Mouse (Mus musculus) neural tube, embryonic 12.5 days (tissue): Measurements from ENCODE around the gene Arhgef11. TPM values are rescaled to one million over a fixed set of nuclear protein-coding genes. Genes with fewer than 3 reads are reported as not detected.
A peak's percentile ranks its signal among the peaks of the same experiment; 100 is the strongest.

Experiments used
- ATAC-seq: fragments of 200-750 bp; cut with Nextera tagmentation; 2 replicates; pipeline ENCODE4 v1.8.0; 2017; ENCODE audit warnings: low read depth, mild to moderate bottlenecking, moderate TSS enrichment, moderate library complexity; ENCODE audit not compliant: low FRiP score
- H3K27ac ChIP-seq: fragments of 300-500 bp; sonication (generic); 2 replicates; pipeline ENCODE4 v1.5.1; 2016
- H3K27me3 ChIP-seq: fragments of 300-500 bp; sonication (generic); replicated peaks from 2 replicates; pipeline ENCODE4 v1.6.1; 2016; ENCODE audit warnings: mild to moderate bottlenecking
- H3K36me3 ChIP-seq: fragments of 300-500 bp; sonication (generic); 2 replicates; pipeline ENCODE4 v1.6.1; 2016; ENCODE audit warnings: mild to moderate bottlenecking
- H3K4me1 ChIP-seq: fragments of 300-500 bp; sonication (generic); 2 replicates; pipeline ENCODE4 v1.6.1; 2016
- H3K4me2 ChIP-seq: fragments of 300-500 bp; sonication (generic); replicated peaks from 2 replicates; pipeline ENCODE4 v1.6.1; 2016; ENCODE audit warnings: mild to moderate bottlenecking
- H3K4me3 ChIP-seq: fragments of 300-500 bp; sonication (generic); 2 replicates; pipeline ENCODE4 v1.5.1; 2016
- H3K9ac ChIP-seq: fragments of 300-500 bp; sonication (generic); 2 replicates; pipeline ENCODE4 v1.6.1; 2016; ENCODE audit warnings: mild to moderate bottlenecking
- H3K9me3 ChIP-seq: fragments of 300-500 bp; sonication (generic); 2 replicates; pipeline ENCODE4 v1.6.1; 2016; ENCODE audit warnings: mild to moderate bottlenecking
- WGBS: fragments of 180-500 bp; shearing (Covaris S2); methylation state at CpG from one replicate; pipeline ENCODE4 v1.1.7; 2016; 5-methylcytosine and 5-hydroxymethylcytosine counted together
- polyA plus RNA-seq: library from polyadenylated mRNA; unstranded; fragments of >200 nt; fragmentation: Nextera tagmentation; extraction: Ambion mirVana; gene quantifications from 2 replicates; pipeline ENCODE4 v1.2.1, GENCODE M21; 2016

Gene Arhgef11
- polyA plus RNA-seq, 1 experiment from 2014 or later, result 27.1 TPM

DNA sequence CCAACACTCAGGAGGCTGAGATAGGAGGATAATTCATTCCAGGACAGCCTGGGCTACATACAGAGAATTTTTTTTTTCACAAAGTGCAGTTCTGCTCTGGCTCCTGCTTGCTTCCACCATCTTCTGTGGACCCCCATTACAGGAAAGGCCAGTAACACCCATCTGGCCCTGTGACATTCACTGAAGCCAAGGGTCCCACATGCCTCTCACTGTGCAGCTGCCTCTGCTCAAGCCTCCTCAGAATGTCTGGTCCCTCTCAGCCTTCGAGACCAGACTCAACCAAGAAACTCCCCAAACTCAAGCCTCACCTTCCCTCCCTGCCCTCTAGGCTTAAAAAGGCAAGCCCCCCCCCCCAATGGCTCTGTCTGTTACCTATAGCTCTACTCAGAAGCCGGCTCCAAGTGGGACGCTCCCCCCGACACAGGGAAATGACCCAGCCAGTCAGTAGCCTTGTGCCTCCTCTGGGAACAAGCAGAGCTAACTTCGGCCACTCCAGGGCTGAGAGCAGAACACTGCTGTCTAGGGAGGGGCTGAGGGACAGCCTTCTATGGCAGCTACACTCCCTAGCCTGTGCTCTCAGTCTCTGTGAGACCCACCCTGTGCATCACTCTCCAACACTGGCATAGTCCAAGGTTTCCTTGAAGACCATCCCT lies 148.4 kb downstream of the Arhgef11 start:
- 66% methylated on average over 5 of the region's 5 CpGs for WGBS
- Histone ChIP-seq H3K9me3 (no peaks in the 10 kb centered on the region), H3K9ac (no peak overlapping the region), H3K4me2 (no peak overlapping the region), H3K4me3 (no peak overlapping the region), H3K36me3 (no peaks in the 10 kb centered on the region), H3K27ac (no peak overlapping the region), H3K4me1 (peaks cover 19% of the 10 kb centered on the region), H3K27me3 (peaks cover 22% of the 10 kb centered on the region)
- ATAC-seq, result no peak

DNA sequence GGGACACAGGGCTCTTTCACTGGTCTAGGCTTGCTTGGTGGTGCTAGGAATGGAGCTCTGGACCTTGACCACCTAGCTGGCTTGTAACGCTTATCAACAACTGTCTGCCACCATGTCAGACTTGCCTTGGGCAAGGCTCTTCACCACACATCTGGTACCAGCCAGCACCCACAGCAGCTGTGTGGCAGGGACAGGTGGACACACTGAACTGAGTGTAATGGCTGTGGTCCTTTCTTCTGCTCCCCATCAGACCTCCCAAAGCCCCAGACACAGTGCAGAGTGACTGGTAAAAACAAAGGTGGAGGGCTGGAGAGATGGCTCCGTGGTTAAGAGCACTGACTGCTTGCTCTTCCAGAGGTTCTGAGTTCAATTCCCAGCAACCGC lies 148.9 kb downstream of the Arhgef11 start:
- ATAC-seq, result no peak
- WGBS, result 85% methylated on average over 3 of the region's 3 CpGs
- Histone ChIP-seq H3K9ac (no peak overlapping the region), H3K27me3 (peaks cover 22% of the 10 kb centered on the region), H3K9me3 (no peaks in the 10 kb centered on the region), H3K4me1 (peaks cover 19% of the 10 kb centered on the region), H3K4me3 (no peak overlapping the region), H3K36me3 (no peaks in the 10 kb centered on the region), H3K4me2 (no peak overlapping the region), H3K27ac (no peak overlapping the region)

DNA sequence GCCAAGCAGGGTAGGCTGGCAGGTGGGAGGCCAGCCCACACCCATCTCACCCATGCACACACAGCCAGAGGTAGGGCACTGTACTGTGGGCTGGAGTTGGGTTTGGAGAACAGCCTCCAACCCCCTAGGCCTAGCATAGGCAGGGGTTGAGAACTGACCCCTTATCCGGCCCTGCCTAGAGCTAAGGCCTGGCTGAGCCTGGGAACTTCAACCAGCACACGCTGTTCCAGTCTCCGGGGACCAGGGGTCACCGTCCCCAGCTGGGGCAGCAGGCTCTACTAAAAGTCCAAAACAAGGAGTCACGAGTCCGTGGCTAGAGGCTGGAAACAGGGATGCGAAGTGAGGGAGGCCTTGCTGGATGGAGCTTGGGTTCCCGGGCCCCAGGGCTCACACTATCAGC lies 150.4 kb downstream of the Arhgef11 start:
- Histone ChIP-seq H3K27me3 (peaks cover 25% of the 10 kb centered on the region), H3K27ac (no peak overlapping the region), H3K36me3 (no peaks in the 10 kb centered on the region), H3K9ac (no peak overlapping the region), H3K4me3 (no peak overlapping the region), H3K4me2 (peak overlapping the region; percentile 59), H3K4me1 (peaks cover 25% of the 10 kb centered on the region), H3K9me3 (no peaks in the 10 kb centered on the region)
- WGBS, result 72% methylated on average over 8 of the region's 8 CpGs
- ATAC-seq, result no peak

DNA sequence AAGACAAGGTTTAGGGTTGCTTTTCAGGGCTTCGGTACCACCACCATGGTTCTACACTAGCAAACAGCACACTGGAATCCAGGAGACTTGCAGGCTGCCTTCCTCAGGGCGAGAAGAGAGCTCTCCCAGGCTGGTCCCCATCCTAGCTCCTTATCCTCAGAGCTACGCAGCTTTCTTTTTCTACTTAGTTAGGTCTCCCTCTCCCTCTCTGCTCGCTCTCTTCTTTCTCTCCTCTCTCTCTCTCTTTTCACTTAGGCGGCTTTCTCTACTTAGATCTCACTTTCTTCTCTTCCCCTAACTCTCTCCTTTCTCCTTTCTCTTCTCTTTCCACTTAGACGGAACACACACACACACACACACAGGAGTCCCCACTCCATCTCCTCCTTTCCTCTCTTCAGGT lies 151.1 kb downstream of the Arhgef11 start:
- 54% methylated on average over 6 of the region's 6 CpGs for WGBS
- Histone ChIP-seq H3K4me1 (peaks cover 19% of the 10 kb centered on the region), H3K27ac (no peak overlapping the region), H3K4me3 (peak overlapping the region; percentile 39), H3K9me3 (no peaks in the 10 kb centered on the region), H3K9ac (peak overlapping the region; percentile 29; the same call in 1 of the 2 replicates), H3K27me3 (peaks cover 25% of the 10 kb centered on the region), H3K4me2 (peak overlapping the region; percentile 59), H3K36me3 (no peaks in the 10 kb centered on the region)
- ATAC-seq, result no peak

DNA sequence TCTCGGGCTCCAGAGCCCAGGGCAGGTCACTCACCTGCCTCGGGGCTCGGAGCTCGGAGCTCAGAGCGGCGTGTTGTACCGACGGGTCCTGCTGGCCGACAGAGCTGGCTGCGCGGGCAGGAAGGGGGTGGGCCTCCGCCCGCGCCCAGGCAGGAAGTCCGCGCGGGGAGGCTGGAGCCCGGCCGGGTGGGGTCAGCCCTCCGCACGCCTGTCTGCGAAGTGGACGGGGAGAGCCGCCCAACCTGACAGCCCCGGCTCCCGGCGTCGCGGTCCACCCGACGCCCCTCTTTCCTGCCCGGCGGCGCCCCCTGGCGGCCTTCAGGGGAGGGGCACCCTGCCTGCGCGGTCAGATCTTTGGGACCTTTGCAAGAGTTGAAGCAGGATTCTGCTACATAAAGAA lies 151.5 kb downstream of the Arhgef11 start:
- peak overlapping the region; percentile 39 for H3K4me3 ChIP-seq
- peaks cover 25% of the 10 kb centered on the region for H3K27me3 ChIP-seq
- ATAC-seq, result 0 out of 2 replicates have a peak, but pooled peaks have one; percentile 21
- WGBS, result 2% methylated on average over 35 of the region's 37 CpGs
- H3K4me1 ChIP-seq, result peaks cover 15% of the 10 kb centered on the region
- H3K27ac ChIP-seq, result no peak overlapping the region
- H3K9me3 ChIP-seq, result no peaks in the 10 kb centered on the region
- H3K9ac ChIP-seq, result peak overlapping the region; percentile 29; the same call in 1 of the 2 replicates
- no peaks in the 10 kb centered on the region for H3K36me3 ChIP-seq
- H3K4me2 ChIP-seq, result peak overlapping the region; percentile 59

DNA sequence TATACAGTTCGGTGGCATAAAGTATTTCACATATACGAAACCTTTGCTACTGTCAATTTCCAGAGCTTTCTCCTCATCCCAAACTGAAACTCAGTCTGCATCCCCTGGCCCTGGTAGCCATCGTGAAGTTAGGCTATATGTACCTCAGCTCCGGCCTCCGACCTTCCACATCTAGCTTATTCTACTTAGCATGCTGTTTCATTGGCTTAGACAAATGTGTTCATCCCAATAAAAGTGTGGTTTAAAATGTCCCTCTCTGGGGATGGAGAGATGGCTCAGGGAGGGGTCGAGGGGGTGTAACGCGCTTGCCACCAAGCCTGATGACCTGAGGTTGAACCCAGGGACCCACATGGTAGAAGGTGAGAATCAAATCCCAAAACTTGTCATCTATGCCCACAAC lies 152.1 kb downstream of the Arhgef11 start:
- no peak overlapping the region for H3K27ac ChIP-seq
- H3K4me3 ChIP-seq, result no peak overlapping the region
- H3K36me3 ChIP-seq, result no peaks in the 10 kb centered on the region
- H3K9me3 ChIP-seq, result no peaks in the 10 kb centered on the region
- H3K9ac ChIP-seq, result no peak overlapping the region
- peaks cover 9% of the 10 kb centered on the region; the same call in 1 of the 2 replicates for H3K4me1 ChIP-seq
- peaks cover 24% of the 10 kb centered on the region for H3K27me3 ChIP-seq
- no peak overlapping the region for H3K4me2 ChIP-seq
- 82% methylated on average over 8 of the region's 8 CpGs for WGBS
- no peak for ATAC-seq

DNA sequence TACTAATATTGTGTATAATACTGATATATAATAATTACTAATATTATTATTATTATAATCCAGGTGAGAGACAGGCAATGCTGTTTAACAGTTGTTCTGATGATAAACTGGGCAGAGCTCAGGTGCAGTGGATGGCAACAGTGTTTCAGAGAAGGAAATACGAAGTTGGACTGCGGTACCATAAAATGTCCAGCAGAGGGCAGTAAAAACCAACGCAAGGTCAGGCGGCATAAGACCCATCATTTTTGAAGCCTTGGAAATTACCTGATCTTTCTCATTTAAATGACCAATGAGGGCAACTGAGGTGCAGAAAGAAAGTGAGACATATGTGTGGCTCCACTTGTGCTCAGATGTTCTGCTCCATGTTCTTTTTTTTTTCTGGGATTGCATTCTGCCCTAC lies 152.9 kb downstream of the Arhgef11 start:
- H3K9ac ChIP-seq, result no peak overlapping the region
- no peak overlapping the region for H3K27ac ChIP-seq
- no peaks in the 10 kb centered on the region for H3K36me3 ChIP-seq
- no peak overlapping the region for H3K4me2 ChIP-seq
- no peak overlapping the region for H3K4me3 ChIP-seq
- no peaks in the 10 kb centered on the region for H3K9me3 ChIP-seq
- 2% methylated on average over 4 of the region's 4 CpGs for WGBS
- peaks cover 21% of the 10 kb centered on the region for H3K27me3 ChIP-seq
- peaks cover 11% of the 10 kb centered on the region; the same call in 1 of the 2 replicates for H3K4me1 ChIP-seq
- no peak for ATAC-seq

DNA sequence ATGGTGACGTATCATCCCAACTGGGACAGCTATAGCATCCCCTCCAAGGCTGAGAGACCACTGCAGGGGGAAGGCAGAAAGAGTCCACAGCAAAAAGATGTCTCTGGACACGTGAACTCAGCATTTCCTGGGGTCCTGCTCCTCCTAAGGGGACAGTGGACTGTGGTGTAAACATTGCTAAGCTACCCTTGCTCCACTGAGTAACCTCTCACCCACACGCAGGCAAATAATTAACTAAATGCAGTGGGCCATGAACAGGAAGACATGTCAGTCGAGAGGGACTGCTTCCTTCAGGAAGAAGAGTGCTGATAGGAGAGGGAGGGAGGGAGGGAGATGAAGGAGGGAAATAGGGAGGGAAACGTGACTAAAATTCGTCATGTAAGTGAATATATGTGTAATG lies 153.7 kb downstream of the Arhgef11 start:
- Histone ChIP-seq H3K4me2 (no peak overlapping the region), H3K4me3 (no peak overlapping the region), H3K27ac (no peak overlapping the region), H3K9ac (no peak overlapping the region), H3K9me3 (no peaks in the 10 kb centered on the region), H3K4me1 (peaks cover 19% of the 10 kb centered on the region; the same call in 1 of the 2 replicates), H3K27me3 (peaks cover 21% of the 10 kb centered on the region), H3K36me3 (no peaks in the 10 kb centered on the region)
- no peak for ATAC-seq
- 45% methylated on average over 6 of the region's 6 CpGs for WGBS

DNA sequence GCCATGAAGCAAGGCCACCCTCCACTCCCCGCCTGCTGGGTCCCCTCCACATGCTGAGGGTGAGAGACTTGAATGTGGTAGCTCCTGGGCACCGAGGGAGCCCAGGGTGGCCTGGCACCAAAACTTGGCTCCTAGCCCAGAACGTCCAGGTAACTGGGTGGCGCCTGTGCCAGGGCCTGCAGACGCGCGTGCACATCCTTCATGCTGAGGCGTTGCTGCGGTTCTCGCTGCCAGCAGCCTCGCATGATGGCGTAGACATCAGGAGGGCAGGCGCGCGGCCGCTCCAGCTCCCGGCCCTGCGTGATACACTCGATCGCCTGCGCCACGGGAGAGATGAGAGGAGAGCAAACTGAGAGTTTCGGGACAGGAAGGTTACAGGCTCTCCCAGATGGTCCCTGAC lies 160.9 kb downstream of the Arhgef11 start:
- Histone ChIP-seq H3K4me2 (peak overlapping the region; percentile 20; the same call in 1 of the 2 replicates), H3K27me3 (peaks cover 16% of the 10 kb centered on the region), H3K27ac (no peak overlapping the region), H3K9me3 (no peaks in the 10 kb centered on the region), H3K36me3 (no peaks in the 10 kb centered on the region), H3K4me1 (peaks cover 34% of the 10 kb centered on the region), H3K4me3 (no peak overlapping the region), H3K9ac (peak overlapping the region; percentile 39; the same call in 1 of the 2 replicates)
- ATAC-seq, result no peak
- 57% methylated on average over 23 of the region's 23 CpGs for whole genome bisulfite sequencing

DNA sequence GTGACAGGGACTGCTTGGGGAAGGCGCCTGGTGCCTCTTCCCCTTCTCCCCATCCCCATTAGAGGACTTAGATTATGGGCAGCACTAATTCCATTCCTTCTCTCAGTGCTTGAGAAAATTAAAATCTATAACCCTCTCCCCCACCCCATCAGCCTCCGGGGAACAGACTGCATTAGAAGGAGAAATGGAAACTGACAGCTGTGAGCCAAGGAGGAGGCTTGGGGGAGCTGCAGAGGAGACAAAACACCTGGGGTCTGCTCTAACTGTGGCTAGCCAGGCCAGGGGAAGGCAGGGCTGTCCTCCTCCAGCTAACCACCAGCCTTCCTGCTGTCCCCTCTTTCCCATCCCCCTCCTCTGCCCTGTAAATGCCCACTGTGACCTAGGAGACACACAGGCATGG lies 161.7 kb downstream of the Arhgef11 start:
- 47% methylated on average over 2 of the region's 2 CpGs for WGBS
- no peak overlapping the region for H3K27ac ChIP-seq
- H3K27me3 ChIP-seq, result peaks cover 16% of the 10 kb centered on the region
- H3K36me3 ChIP-seq, result no peaks in the 10 kb centered on the region
- H3K4me1 ChIP-seq, result peaks cover 34% of the 10 kb centered on the region
- no peak overlapping the region for H3K4me3 ChIP-seq
- no peak overlapping the region; the same call in 1 of the 2 replicates for H3K9ac ChIP-seq
- H3K9me3 ChIP-seq, result no peaks in the 10 kb centered on the region
- no peak overlapping the region for H3K4me2 ChIP-seq
- no peak for ATAC-seq

DNA sequence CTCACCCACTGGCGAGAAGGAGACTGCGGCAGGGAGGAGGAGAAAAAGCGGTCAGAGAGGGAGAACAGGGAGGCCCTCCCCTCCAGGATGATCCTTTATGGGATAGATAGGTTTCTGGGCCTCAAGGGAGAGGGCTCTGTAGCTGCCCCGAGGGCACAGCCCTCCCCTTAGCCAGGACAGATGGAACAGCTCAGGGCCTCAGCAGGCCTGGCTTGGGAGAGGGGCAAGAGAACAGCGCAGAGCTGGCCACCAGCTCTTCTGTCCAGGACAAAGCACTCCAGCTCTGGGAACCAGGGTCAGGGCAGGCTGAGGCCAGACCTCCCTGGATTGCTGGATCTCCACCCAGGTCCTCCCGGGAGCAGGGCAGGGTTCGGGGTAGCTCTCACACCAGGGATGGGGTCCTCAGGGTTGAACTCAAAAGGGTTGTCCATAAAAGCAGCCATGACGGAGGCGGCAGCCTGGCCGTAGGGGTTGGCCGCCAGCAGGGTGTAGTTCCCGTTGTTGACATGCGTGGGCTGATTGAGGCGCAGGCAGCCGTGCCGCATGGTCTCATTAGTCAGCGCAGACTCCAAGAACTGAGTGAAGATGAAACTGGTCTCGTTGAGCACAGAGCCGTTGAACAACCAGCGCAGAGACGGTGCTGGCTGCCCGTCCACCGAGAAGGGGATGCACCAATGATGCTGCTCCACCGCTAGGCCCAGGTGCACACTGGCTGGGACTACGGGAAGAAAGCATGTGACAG lies 166.1 kb downstream of the Arhgef11 start:
- no peak overlapping the region for H3K4me2 ChIP-seq
- no peak overlapping the region for H3K27ac ChIP-seq
- peaks cover 10% of the 10 kb centered on the region; the same call in 1 of the 2 replicates for H3K27me3 ChIP-seq
- no peaks in the 10 kb centered on the region for H3K9me3 ChIP-seq
- 80% methylated on average over 25 of the region's 25 CpGs for WGBS
- H3K4me3 ChIP-seq, result no peak overlapping the region
- H3K9ac ChIP-seq, result no peak overlapping the region
- ATAC-seq, result no peak
- peaks cover 14% of the 10 kb centered on the region for H3K4me1 ChIP-seq
- no peaks in the 10 kb centered on the region for H3K36me3 ChIP-seq

DNA sequence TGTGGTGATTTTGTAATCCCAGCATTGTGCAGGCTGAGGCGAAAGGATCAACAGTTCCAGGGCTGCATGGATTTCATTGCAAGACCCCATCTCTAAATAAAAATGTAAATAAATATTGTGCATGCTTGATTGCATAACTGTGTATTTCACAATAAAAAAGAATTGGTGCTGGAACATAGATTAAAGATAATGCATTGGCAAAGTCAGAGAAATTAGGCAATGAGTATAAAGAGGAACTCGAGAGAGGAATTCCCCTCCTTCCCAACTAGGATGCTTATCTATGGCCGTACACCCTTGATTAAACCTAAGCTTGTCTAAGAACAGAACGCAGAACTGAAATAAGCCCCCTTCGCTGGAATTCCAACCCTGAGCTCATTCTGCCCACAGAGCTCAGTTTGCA lies 167.8 kb downstream of the Arhgef11 start:
- ATAC-seq, result no peak
- H3K4me1 ChIP-seq, result peaks cover 12% of the 10 kb centered on the region
- WGBS, result 87% methylated on average over 5 of the region's 5 CpGs
- no peak overlapping the region for H3K4me3 ChIP-seq
- no peak overlapping the region for H3K4me2 ChIP-seq
- H3K27ac ChIP-seq, result no peak overlapping the region
- no peaks in the 10 kb centered on the region for H3K9me3 ChIP-seq
- 0 out of 2 replicates have a peak, but pooled peaks cover 4% of the 10 kb centered on the region for H3K27me3 ChIP-seq
- no peak overlapping the region for H3K9ac ChIP-seq
- no peaks in the 10 kb centered on the region for H3K36me3 ChIP-seq
